Mouse (Mus musculus): ENCODE data around the gene Zdhhc1. TPM values are rescaled to one million over a fixed set of nuclear protein-coding genes. Genes with fewer than 3 reads are reported as not detected.

The Zdhhc1 gene
- polyA plus RNA-seq, 1 experiment: 10.1 TPM

GRCm38 (mm10) chr8:105467396-105467985 lies 29.2 kb downstream of the Zdhhc1 start:
- no peak overlapping the region for H3K4me3 ChIP-seq (replicated peaks; ENCODE audit: control insufficient read depth, low read depth, low read length)
- H3K4me1 ChIP-seq (ENCODE audit: control insufficient read depth, insufficient read depth, low read length): peaks cover 2% of the 10 kb centered on the region; the same call in 1 of the 2 replicates
- no peak overlapping the region for H3K27ac ChIP-seq (ENCODE audit: control insufficient read depth, insufficient read depth, low read depth, low read length, poor library complexity)
- WGBS: 91% methylated on average over 10 of the region's 10 CpGs
- TF ChIP-seq CTCF (IDR thresholded peaks at IDR 0.05; ENCODE audit: control insufficient read depth, insufficient read depth, low read length) (no peak), POLR2A (IDR thresholded peaks at IDR 0.05; ENCODE audit: borderline replicate concordance, control insufficient read depth, low read depth, low read length) (no peak)

GRCm38 (mm10) chr8:105466700-105467291 lies 29.9 kb downstream of the Zdhhc1 start:
- TF ChIP-seq CTCF (IDR thresholded peaks at IDR 0.05; ENCODE audit: control insufficient read depth, insufficient read depth, low read length) (no peak), POLR2A (IDR thresholded peaks at IDR 0.05; ENCODE audit: borderline replicate concordance, control insufficient read depth, low read depth, low read length) (no peak)
- H3K4me3 ChIP-seq (replicated peaks; ENCODE audit: control insufficient read depth, low read depth, low read length): no peak overlapping the region
- H3K27ac ChIP-seq (ENCODE audit: control insufficient read depth, insufficient read depth, low read depth, low read length, poor library complexity): no peak overlapping the region
- WGBS: 87% methylated on average over 7 of the region's 7 CpGs
- peaks cover 2% of the 10 kb centered on the region; the same call in 1 of the 2 replicates for H3K4me1 ChIP-seq (ENCODE audit: control insufficient read depth, insufficient read depth, low read length)

- 86% methylated on average over 6 of the region's 6 CpGs for WGBS
- H3K27ac ChIP-seq (ENCODE audit: control insufficient read depth, insufficient read depth, low read depth, low read length, poor library complexity): no peak overlapping the region
- no peak overlapping the region for H3K4me3 ChIP-seq (replicated peaks; ENCODE audit: control insufficient read depth, low read depth, low read length)
- H3K4me1 ChIP-seq (ENCODE audit: control insufficient read depth, insufficient read depth, low read length): peaks cover 2% of the 10 kb centered on the region; the same call in 1 of the 2 replicates
- TF ChIP-seq CTCF (IDR thresholded peaks at IDR 0.05; ENCODE audit: control insufficient read depth, insufficient read depth, low read length) (no peak), POLR2A (IDR thresholded peaks at IDR 0.05; ENCODE audit: borderline replicate concordance, control insufficient read depth, low read depth, low read length) (no peak)
Measured at GRCm38 (mm10) chr8:105466246-105466645, 30.5 kb downstream of the Zdhhc1 start.

- Histone ChIP-seq H3K4me3 (replicated peaks; ENCODE audit: control insufficient read depth, low read depth, low read length) (no peak overlapping the region), H3K4me1 (ENCODE audit: control insufficient read depth, insufficient read depth, low read length) (no peaks in the 10 kb centered on the region), H3K27ac (ENCODE audit: control insufficient read depth, insufficient read depth, low read depth, low read length, poor library complexity) (no peak overlapping the region)
- TF ChIP-seq POLR2A (IDR thresholded peaks at IDR 0.05; ENCODE audit: borderline replicate concordance, control insufficient read depth, low read depth, low read length) (no peak), CTCF (IDR thresholded peaks at IDR 0.05; ENCODE audit: control insufficient read depth, insufficient read depth, low read length) (no peak)
- 43% methylated on average over 7 of the region's 7 CpGs for WGBS
Measured at GRCm38 (mm10) chr8:105464595-105464994, 32.1 kb downstream of the Zdhhc1 start.

- Histone ChIP-seq H3K27ac (ENCODE audit: control insufficient read depth, insufficient read depth, low read depth, low read length, poor library complexity) (no peak overlapping the region), H3K4me1 (ENCODE audit: control insufficient read depth, insufficient read depth, low read length) (no peaks in the 10 kb centered on the region), H3K4me3 (replicated peaks; ENCODE audit: control insufficient read depth, low read depth, low read length) (no peak overlapping the region)
- 85% methylated on average over 13 of the region's 13 CpGs for WGBS
- TF ChIP-seq CTCF (IDR thresholded peaks at IDR 0.05; ENCODE audit: control insufficient read depth, insufficient read depth, low read length): no peak
- no peak for TF ChIP-seq POLR2A (IDR thresholded peaks at IDR 0.05; ENCODE audit: borderline replicate concordance, control insufficient read depth, low read depth, low read length)
Measured at GRCm38 (mm10) chr8:105461085-105461803, 35.5 kb downstream of the Zdhhc1 start.

- TF ChIP-seq CTCF (IDR thresholded peaks at IDR 0.05; ENCODE audit: control insufficient read depth, insufficient read depth, low read length) (no peak), POLR2A (IDR thresholded peaks at IDR 0.05; ENCODE audit: borderline replicate concordance, control insufficient read depth, low read depth, low read length) (no peak)
- peak overlapping the region; percentile 26; the same call in 1 of the 2 replicates for H3K27ac ChIP-seq (ENCODE audit: control insufficient read depth, insufficient read depth, low read depth, low read length, poor library complexity)
- H3K4me1 ChIP-seq (ENCODE audit: control insufficient read depth, insufficient read depth, low read length): no peaks in the 10 kb centered on the region; the same call in 1 of the 2 replicates
- H3K4me3 ChIP-seq (replicated peaks; ENCODE audit: control insufficient read depth, low read depth, low read length): peak overlapping the region; percentile 6
- WGBS: under 1% methylated on average over 10 of the region's 10 CpGs
Measured at GRCm38 (mm10) chr8:105455218-105455617, 41.5 kb downstream of the Zdhhc1 start.

GRCm38 (mm10) chr8:105454088-105454487 lies 42.6 kb downstream of the Zdhhc1 start:
- H3K27ac ChIP-seq (ENCODE audit: control insufficient read depth, insufficient read depth, low read depth, low read length, poor library complexity): no peak overlapping the region
- no peaks in the 10 kb centered on the region; the same call in 1 of the 2 replicates for H3K4me1 ChIP-seq (ENCODE audit: control insufficient read depth, insufficient read depth, low read length)
- TF ChIP-seq CTCF (IDR thresholded peaks at IDR 0.05; ENCODE audit: control insufficient read depth, insufficient read depth, low read length) (no peak), POLR2A (IDR thresholded peaks at IDR 0.05; ENCODE audit: borderline replicate concordance, control insufficient read depth, low read depth, low read length) (no peak)
- WGBS: 57% methylated on average over 5 of the region's 5 CpGs
- no peak overlapping the region for H3K4me3 ChIP-seq (replicated peaks; ENCODE audit: control insufficient read depth, low read depth, low read length)

- WGBS: 9% methylated on average over 5 of the region's 5 CpGs
- Histone ChIP-seq H3K4me1 (ENCODE audit: control insufficient read depth, insufficient read depth, low read length) (no peaks in the 10 kb centered on the region; the same call in 1 of the 2 replicates), H3K4me3 (replicated peaks; ENCODE audit: control insufficient read depth, low read depth, low read length) (no peak overlapping the region), H3K27ac (ENCODE audit: control insufficient read depth, insufficient read depth, low read depth, low read length, poor library complexity) (no peak overlapping the region)
- TF ChIP-seq CTCF (IDR thresholded peaks at IDR 0.05; ENCODE audit: control insufficient read depth, insufficient read depth, low read length) (no peak), POLR2A (IDR thresholded peaks at IDR 0.05; ENCODE audit: borderline replicate concordance, control insufficient read depth, low read depth, low read length) (no peak)
Measured at GRCm38 (mm10) chr8:105453296-105453695, 43.4 kb downstream of the Zdhhc1 start.

Measured in bone marrow, adult 2 months (tissue).